Mouse (Mus musculus) hindbrain, embryonic 13.5 days (tissue): ENCODE results near the gene Dnase1l2. TPM values are rescaled to one million over a fixed set of nuclear protein-coding genes. Genes with fewer than 3 reads are reported as not detected.

Experiments
- polyA plus RNA-seq: library from polyadenylated mRNA; unstranded; fragments of >200 nt; fragmentation: Nextera tagmentation; extraction: Ambion mirVana; gene quantifications from 2 replicates; pipeline ENCODE4 v1.2.1, GENCODE M21; 2015

Dnase1l2 gene
- polyA plus RNA-seq, 1 experiment from 2014 or later = 6.0 TPM

Other genes with a start within 250 kb of the Dnase1l2 start
- gene Tbc1d24, start 237.5 kb downstream of the Dnase1l2 start, polyA plus RNA-seq = 24.4 and 25.5 TPM in 2 replicates
- gene Ntn3, start 233.6 kb downstream of the Dnase1l2 start, polyA plus RNA-seq = 4.2 and 5.2 TPM in 2 replicates
- 11.8 and 12.8 TPM in 2 replicates for gene Tedc2, start 222.3 kb downstream of the Dnase1l2 start, polyA plus RNA-seq
- 17.2 and 17.9 TPM in 2 replicates for gene Ccnf, start 191.6 kb downstream of the Dnase1l2 start, polyA plus RNA-seq
- 0.43 and 0.61 TPM in 2 replicates for gene Abca17, start 92.0 kb downstream of the Dnase1l2 start, polyA plus RNA-seq
- gene Abca3, start 91.2 kb downstream of the Dnase1l2 start, polyA plus RNA-seq = 23.4 and 25.5 TPM in 2 replicates
- 328 and 342 TPM in 2 replicates for gene Rnps1, start 28.5 kb downstream of the Dnase1l2 start, polyA plus RNA-seq
- gene Eci1, start 16.5 kb downstream of the Dnase1l2 start, polyA plus RNA-seq = 47.4 and 55.6 TPM in 2 replicates
- 41.9 and 43.5 TPM in 2 replicates for gene E4f1, start 27.2 kb upstream of the Dnase1l2 start, polyA plus RNA-seq
- gene Pgp, start 27.3 kb upstream of the Dnase1l2 start, polyA plus RNA-seq = 55.4 and 56.9 TPM in 2 replicates
- gene Bricd5, start 30.8 kb upstream of the Dnase1l2 start, polyA plus RNA-seq = 0.27 and 1.2 TPM in 2 replicates
- gene Mlst8, start 36.0 kb upstream of the Dnase1l2 start, polyA plus RNA-seq = 35.5 and 36.1 TPM in 2 replicates
- 32.8 and 34.3 TPM in 2 replicates for gene Caskin1, start 45.5 kb upstream of the Dnase1l2 start, polyA plus RNA-seq
- gene Traf7, start 84.8 kb upstream of the Dnase1l2 start, polyA plus RNA-seq = 86.0 and 89.9 TPM in 2 replicates
- 2.8 and 3.1 TPM in 2 replicates for gene Rab26, start 91.1 kb upstream of the Dnase1l2 start, polyA plus RNA-seq
- 20.1 and 21.6 TPM in 2 replicates for gene Pkd1, start 106.7 kb upstream of the Dnase1l2 start, polyA plus RNA-seq
- gene Tsc2, start 189.5 kb upstream of the Dnase1l2 start, polyA plus RNA-seq = 67.9 and 76.0 TPM in 2 replicates
- gene Nthl1, start 189.6 kb upstream of the Dnase1l2 start, polyA plus RNA-seq = 8.2 and 8.8 TPM in 2 replicates
- 32.7 and 34.3 TPM in 2 replicates for gene Slc9a3r2, start 207.2 kb upstream of the Dnase1l2 start, polyA plus RNA-seq
- not detected in 2 replicates for gene Npw, start 215.4 kb upstream of the Dnase1l2 start, polyA plus RNA-seq
- 17.7 and 17.8 TPM in 2 replicates for gene Zfp598, start 226.6 kb upstream of the Dnase1l2 start, polyA plus RNA-seq
- gene Syngr3, start 246.8 kb upstream of the Dnase1l2 start, polyA plus RNA-seq = 114 and 115 TPM in 2 replicates